Mouse (Mus musculus): Measurements from ENCODE around the gene Fgd4.

GRCm38 (mm10) chr16:16438436-16438835, 161.9 kb downstream of the Fgd4 start:
- no peak for TF ChIP-seq GATA1 (IDR thresholded peaks at IDR 0.05; ENCODE audit: low read length)
- no peak for TF ChIP-seq TAL1 (IDR thresholded peaks at IDR 0.05; ENCODE audit: low read length)
